Mouse (Mus musculus) heart, embryonic 11.5 days (tissue): ENCODE measurements at regions not wholly inside any gene's neighbourhood (a gene's known extent, or its start where the extent isn't known, plus 50 kb on each side); places are given as distances from the start of the nearest gene placed in this dataset.

ENCODE experiments used
- ATAC-seq: fragments of 200-750 bp; cut with Nextera tagmentation; replicated peaks from 2 replicates; pipeline ENCODE4 v1.8.0; 2017; ENCODE audit warnings: moderate library complexity; ENCODE audit not compliant: insufficient number of reproducible peaks, low FRiP score, low TSS enrichment
- H3K27ac ChIP-seq: fragments of 300-500 bp; sonication (generic); 2 replicates; pipeline ENCODE4 v1.5.1; 2014; ENCODE audit warnings: mild to moderate bottlenecking, low read depth, low read length
- H3K27me3 ChIP-seq: fragments of 300-500 bp; sonication (generic); 2 replicates; pipeline ENCODE4 v1.6.1; 2014; ENCODE audit warnings: mild to moderate bottlenecking, low read length, mixed read lengths; ENCODE audit not compliant: control insufficient read depth, insufficient read depth
- H3K36me3 ChIP-seq: fragments of 300-500 bp; sonication (generic); 2 replicates; pipeline ENCODE4 v1.6.1; 2014; ENCODE audit warnings: mild to moderate bottlenecking, low read length, moderate library complexity, mixed read lengths; ENCODE audit not compliant: control insufficient read depth, insufficient read depth
- H3K4me1 ChIP-seq: fragments of 300-500 bp; sonication (generic); 2 replicates; pipeline ENCODE4 v1.6.1; 2014; ENCODE audit warnings: low read length; ENCODE audit not compliant: control insufficient read depth, insufficient read depth
- H3K4me2 ChIP-seq: fragments of 300-500 bp; sonication (generic); 2 replicates; pipeline ENCODE4 v1.6.1; 2014; ENCODE audit warnings: mild to moderate bottlenecking, moderate library complexity
- H3K4me3 ChIP-seq: fragments of 300-500 bp; sonication (generic); 2 replicates; pipeline ENCODE4 v1.5.1; 2014; ENCODE audit warnings: low read depth, low read length
- H3K9ac ChIP-seq: fragments of 300-500 bp; sonication (generic); 2 replicates; pipeline ENCODE4 v1.6.1; 2014; ENCODE audit warnings: mild to moderate bottlenecking, low read depth, low read length, moderate library complexity
- H3K9me3 ChIP-seq: fragments of 300-500 bp; sonication (generic); replicated peaks from 2 replicates; pipeline ENCODE4 v1.6.1; 2016; ENCODE audit warnings: low read length; ENCODE audit not compliant: control insufficient read depth
- WGBS: fragments of 180-500 bp; shearing (Covaris S2); extraction: QIAGEN DNeasy Blood & Tissue Kit; methylation state at CpG from one replicate; pipeline ENCODE4 v1.1.7; 2014; ENCODE audit not compliant: insufficient replicate concordance; 5-methylcytosine and 5-hydroxymethylcytosine counted together

DNA sequence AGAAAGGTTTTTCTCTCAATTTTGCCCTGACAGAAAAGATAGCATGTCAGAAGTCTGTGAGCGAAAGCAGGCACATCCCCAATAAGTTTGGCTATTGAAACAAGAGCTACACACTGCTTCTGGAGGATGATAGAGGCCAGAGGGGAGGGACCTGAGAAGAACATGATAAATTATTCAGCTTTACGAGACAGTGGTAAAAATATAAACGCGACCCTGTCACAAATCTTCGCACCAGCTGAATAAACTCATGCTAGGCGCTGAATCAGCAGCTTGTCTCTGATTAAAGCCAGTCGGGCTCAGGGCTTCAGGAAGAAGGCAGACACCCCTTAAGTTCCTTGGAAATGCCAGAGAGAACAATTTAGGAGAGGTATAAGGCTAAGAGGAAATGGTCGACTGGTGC, 422.7 kb upstream of the Tnp1 start:
- Histone ChIP-seq H3K4me2 (no peak overlapping the region), H3K9me3 (no peaks in the 10 kb centered on the region), H3K36me3 (no peaks in the 10 kb centered on the region), H3K9ac (no peak overlapping the region), H3K27ac (no peak overlapping the region), H3K4me1 (0 out of 2 replicates have a peak, but pooled peaks cover 3% of the 10 kb centered on the region), H3K27me3 (no peaks in the 10 kb centered on the region), H3K4me3 (no peak overlapping the region)
- no peak for ATAC-seq
- WGBS: 50% methylated on average over 8 of the region's 8 CpGs

DNA sequence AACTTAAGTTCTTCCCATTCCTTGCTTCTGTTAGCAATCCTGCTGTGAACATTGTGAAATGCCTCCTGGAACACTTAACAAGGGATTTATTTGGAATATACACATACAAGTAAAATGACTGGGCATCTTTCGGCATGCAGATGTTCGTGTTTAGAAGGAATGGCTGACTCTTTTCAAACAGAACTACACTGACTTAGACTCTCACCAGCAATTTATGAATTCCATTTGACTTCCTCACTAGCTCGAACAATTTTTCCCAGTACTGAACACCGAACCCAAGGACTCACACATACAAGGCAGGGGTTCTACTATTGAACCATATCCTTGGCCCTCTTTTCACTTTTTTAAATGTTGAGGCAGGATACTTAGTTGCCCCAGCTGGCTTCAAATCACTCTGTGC, 412.4 kb upstream of the Tnp1 start:
- no peaks in the 10 kb centered on the region for H3K4me1 ChIP-seq
- no peak for ATAC-seq
- H3K36me3 ChIP-seq: no peaks in the 10 kb centered on the region
- H3K4me2 ChIP-seq: no peak overlapping the region
- H3K27ac ChIP-seq: no peak overlapping the region
- H3K4me3 ChIP-seq: no peak overlapping the region
- no peak overlapping the region for H3K9ac ChIP-seq
- no peaks in the 10 kb centered on the region for H3K27me3 ChIP-seq
- no peaks in the 10 kb centered on the region for H3K9me3 ChIP-seq
- 85% methylated on average over 4 of the region's 4 CpGs for WGBS

DNA sequence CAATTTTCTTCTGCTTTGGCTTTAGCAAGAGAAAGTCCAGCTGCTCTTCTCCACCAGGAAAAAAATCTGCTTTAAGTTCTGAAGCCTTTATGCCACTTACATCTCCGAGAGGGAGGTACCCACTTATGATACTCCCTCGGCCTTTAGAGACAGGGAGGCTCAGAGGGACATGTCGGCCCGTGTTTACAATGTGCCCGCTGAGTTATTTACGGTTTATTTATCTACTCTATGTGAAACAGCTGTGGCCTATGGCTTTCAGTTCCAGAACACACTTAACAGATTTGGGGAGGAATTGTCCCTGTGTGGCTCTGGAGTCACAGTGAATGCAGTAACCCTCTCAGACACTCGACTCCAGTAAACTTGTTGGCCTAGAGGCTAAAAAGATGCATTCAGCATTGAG, 409.3 kb upstream of the Tnp1 start:
- no peaks in the 10 kb centered on the region for H3K9me3 ChIP-seq
- no peaks in the 10 kb centered on the region for H3K27me3 ChIP-seq
- no peak overlapping the region for H3K4me3 ChIP-seq
- no peak overlapping the region for H3K9ac ChIP-seq
- ATAC-seq: no peak
- no peaks in the 10 kb centered on the region for H3K4me1 ChIP-seq
- H3K36me3 ChIP-seq: no peaks in the 10 kb centered on the region
- no peak overlapping the region for H3K27ac ChIP-seq
- H3K4me2 ChIP-seq: no peak overlapping the region
- WGBS: 72% methylated on average over 7 of the region's 7 CpGs

DNA sequence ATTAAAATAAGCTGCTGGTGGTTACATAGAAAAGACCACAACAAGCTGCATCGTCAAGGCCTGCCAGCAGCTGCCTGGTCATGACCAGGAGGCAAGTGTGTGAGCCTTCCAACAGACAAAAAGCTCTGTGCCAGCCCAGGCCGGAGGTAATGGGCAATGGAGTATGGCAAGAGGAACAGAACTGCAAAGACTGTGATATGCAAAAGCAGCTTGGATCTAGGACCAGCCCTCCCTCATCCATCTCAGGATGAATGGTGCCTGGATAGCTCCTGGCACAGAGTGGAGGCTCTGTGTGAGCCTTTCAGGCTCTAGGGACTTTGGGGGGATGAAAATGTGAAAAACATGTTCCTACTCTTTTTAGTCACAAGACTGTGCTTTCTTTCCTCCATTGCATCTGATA, 402.5 kb upstream of the Tnp1 start:
- H3K4me2 ChIP-seq: no peak overlapping the region
- H3K9ac ChIP-seq: no peak overlapping the region
- no peak overlapping the region for H3K4me3 ChIP-seq
- no peaks in the 10 kb centered on the region for H3K9me3 ChIP-seq
- no peak for ATAC-seq
- H3K27me3 ChIP-seq: no peaks in the 10 kb centered on the region
- 78% methylated on average over 2 of the region's 2 CpGs for WGBS
- no peaks in the 10 kb centered on the region for H3K4me1 ChIP-seq
- no peak overlapping the region for H3K27ac ChIP-seq
- no peaks in the 10 kb centered on the region for H3K36me3 ChIP-seq

GRCm38 (mm10) chr1:73411452-73411851, 395.7 kb upstream of the Tnp1 start:
- no peak overlapping the region for H3K4me2 ChIP-seq
- H3K27ac ChIP-seq: no peak overlapping the region
- H3K4me3 ChIP-seq: no peak overlapping the region
- 85% methylated on average over 2 of the region's 2 CpGs for WGBS
- H3K27me3 ChIP-seq: no peaks in the 10 kb centered on the region
- H3K36me3 ChIP-seq: no peaks in the 10 kb centered on the region
- ATAC-seq: no peak
- no peak overlapping the region for H3K9ac ChIP-seq
- H3K9me3 ChIP-seq: no peaks in the 10 kb centered on the region
- H3K4me1 ChIP-seq: no peaks in the 10 kb centered on the region

DNA sequence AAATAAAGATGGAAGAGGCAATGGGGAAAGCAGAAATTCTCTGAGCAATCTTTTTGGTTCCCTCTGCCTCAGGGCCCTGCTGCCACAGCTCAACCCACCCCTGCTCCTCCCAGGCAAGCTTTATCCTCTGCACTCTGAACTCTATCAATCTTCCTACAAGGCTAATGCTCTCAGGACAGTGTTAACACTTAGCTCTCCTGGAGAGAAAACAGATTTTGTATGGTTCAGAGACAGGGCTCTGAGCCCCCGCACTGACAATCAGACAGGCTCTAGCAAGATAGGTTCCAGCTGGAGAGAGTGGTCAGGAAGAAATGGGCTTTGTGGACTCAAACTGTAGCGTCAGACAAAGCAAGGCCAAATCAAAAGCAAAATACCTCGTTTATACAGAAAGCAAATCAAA, 383.5 kb upstream of the Tnp1 start:
- Histone ChIP-seq H3K27ac (no peak overlapping the region), H3K9ac (no peak overlapping the region), H3K4me2 (no peak overlapping the region), H3K27me3 (no peaks in the 10 kb centered on the region), H3K4me3 (no peak overlapping the region), H3K4me1 (0 out of 2 replicates have a peak, but pooled peaks cover 2% of the 10 kb centered on the region), H3K36me3 (no peaks in the 10 kb centered on the region), H3K9me3 (no peaks in the 10 kb centered on the region)
- ATAC-seq: peak; percentile 59; the same call in 1 of the 2 replicates
- 37% methylated on average over 3 of the region's 3 CpGs for WGBS

DNA sequence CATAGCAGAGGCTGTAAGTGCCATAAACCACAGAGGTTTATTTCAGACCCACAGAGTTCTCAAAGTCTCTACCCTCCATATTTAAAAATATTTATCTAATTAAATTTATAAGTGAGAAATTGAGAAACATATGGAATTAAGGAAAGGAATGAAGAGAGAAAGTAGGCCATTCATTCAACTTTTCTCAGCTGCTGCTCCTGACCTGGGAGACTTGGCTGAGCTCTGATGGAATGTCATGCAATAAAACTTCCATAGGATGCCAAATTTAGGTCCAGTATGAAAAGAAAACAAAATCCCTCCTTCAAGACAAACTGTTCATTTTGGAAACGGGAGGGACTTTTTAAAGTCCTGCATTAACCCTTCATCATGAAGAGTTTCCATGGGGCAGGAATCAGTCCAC, 379.3 kb upstream of the Tnp1 start:
- no peak for ATAC-seq
- H3K27ac ChIP-seq: no peak overlapping the region
- no peak overlapping the region for H3K4me3 ChIP-seq
- no peak overlapping the region for H3K4me2 ChIP-seq
- no peak overlapping the region for H3K9ac ChIP-seq
- 53% methylated on average over 1 of the region's 1 CpGs for WGBS
- H3K36me3 ChIP-seq: no peaks in the 10 kb centered on the region
- H3K9me3 ChIP-seq: no peaks in the 10 kb centered on the region
- H3K27me3 ChIP-seq: no peaks in the 10 kb centered on the region
- H3K4me1 ChIP-seq: 0 out of 2 replicates have a peak, but pooled peaks cover 2% of the 10 kb centered on the region

DNA sequence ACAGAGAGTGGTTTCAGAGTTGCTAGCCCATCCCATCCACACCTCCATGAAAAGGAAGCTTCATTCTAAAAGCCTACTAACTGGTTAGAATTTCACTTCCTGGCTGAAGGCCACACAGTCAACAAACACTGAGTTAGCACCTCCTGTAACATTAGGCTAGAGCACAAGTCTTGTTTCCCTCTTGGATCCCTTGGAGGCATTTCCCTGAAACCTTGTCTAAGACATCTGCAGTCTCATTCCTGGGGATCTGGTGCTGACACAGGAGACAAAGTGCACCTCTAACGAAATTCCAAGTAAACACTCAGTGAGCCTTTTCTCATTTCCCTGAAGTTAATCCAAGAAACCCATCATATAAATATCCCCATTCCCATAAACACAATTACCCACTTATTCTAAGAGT, 378.8 kb upstream of the Tnp1 start:
- Histone ChIP-seq H3K36me3 (no peaks in the 10 kb centered on the region), H3K4me3 (no peak overlapping the region), H3K4me1 (0 out of 2 replicates have a peak, but pooled peaks cover 2% of the 10 kb centered on the region), H3K27ac (no peak overlapping the region), H3K9me3 (no peaks in the 10 kb centered on the region), H3K27me3 (no peaks in the 10 kb centered on the region), H3K9ac (no peak overlapping the region), H3K4me2 (no peak overlapping the region)
- 38% methylated on average over 1 of the region's 1 CpGs for WGBS
- no peak for ATAC-seq

DNA sequence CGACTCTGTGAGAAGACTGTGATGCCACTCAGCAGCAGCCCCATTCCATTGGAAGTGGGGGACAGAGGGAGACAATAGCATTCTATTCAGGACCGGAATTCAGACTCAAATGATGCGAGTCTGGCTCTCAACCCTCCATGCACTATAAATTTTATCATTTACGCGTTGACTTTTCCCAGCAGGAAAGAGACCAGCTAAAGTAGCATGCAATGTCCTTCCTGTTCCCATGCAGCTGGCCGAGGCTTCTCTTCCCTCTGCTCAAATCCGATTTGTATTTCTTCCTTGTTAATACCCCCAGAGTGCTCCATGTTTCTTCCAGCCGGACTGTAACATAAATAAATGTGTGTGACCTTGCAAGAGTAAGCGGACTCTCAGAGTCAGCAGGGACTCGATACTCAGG, 376.4 kb upstream of the Tnp1 start:
- no peak overlapping the region for H3K4me3 ChIP-seq
- 72% methylated on average over 10 of the region's 10 CpGs for WGBS
- ATAC-seq: no peak
- H3K36me3 ChIP-seq: no peaks in the 10 kb centered on the region
- H3K4me1 ChIP-seq: no peaks in the 10 kb centered on the region
- H3K27me3 ChIP-seq: no peaks in the 10 kb centered on the region
- H3K4me2 ChIP-seq: no peak overlapping the region
- H3K9me3 ChIP-seq: no peaks in the 10 kb centered on the region
- no peak overlapping the region for H3K9ac ChIP-seq
- H3K27ac ChIP-seq: no peak overlapping the region
